Mouse (Mus musculus): ENCODE results near the gene Mcoln1. TPM values are rescaled to one million over a fixed set of nuclear protein-coding genes. Genes with fewer than 3 reads are reported as not detected.
A peak's percentile ranks its signal among the peaks of the same experiment; 100 is the strongest.

Mcoln1 gene
- polyA plus RNA-seq, 1 experiment: 239 TPM

GRCm38 (mm10) chr8:3467886-3468545 is 32.2 kb upstream of the Mcoln1 start:
- Histone ChIP-seq H3K4me1 (ENCODE audit: control insufficient read depth, insufficient read depth, low read length) (peaks cover 6% of the 10 kb centered on the region; the same call in 1 of the 2 replicates), H3K36me3 (ENCODE audit: control insufficient read depth, insufficient read depth, low read length) (no peaks in the 10 kb centered on the region), H3K4me3 (ENCODE audit: insufficient read depth, low read depth, low read length) (peak overlapping the region; percentile 79), H3K27ac (ENCODE audit: insufficient read depth, low read depth, low read length) (peak overlapping the region; percentile 18; the same call in 1 of the 2 replicates), H3K27me3 (replicated peaks; ENCODE audit: control insufficient read depth, insufficient read depth, low read length) (no peaks in the 10 kb centered on the region)
- TF ChIP-seq POLR2A (IDR thresholded peaks at IDR 0.05; ENCODE audit: low read depth, low read length) (no peak), CTCF (conservative IDR thresholded peaks at IDR 0.05; ENCODE audit: insufficient read depth, insufficient read length, low read depth, low read length) (no peak)
- no peak for DNase-seq
- WGBS: 50% methylated on average over 9 of the region's 9 CpGs

DNA sequence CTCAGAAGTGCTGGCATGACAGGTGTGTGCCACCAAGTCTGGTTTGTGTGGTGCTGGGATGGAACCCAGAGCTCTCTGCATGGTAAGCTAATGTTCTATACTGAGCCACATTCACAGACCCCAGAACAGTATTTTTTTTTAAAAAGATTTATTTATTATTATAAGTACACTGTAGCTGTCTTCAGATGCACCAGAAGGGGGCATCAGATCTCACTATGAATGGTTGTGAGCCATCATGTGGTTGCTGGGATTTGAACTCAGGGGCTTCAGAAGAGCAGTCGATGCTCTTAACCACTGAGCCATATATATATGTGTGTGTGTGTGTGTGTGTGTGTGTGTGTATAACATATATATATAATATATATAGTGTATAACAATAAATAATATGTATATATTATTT is 31.4 kb upstream of the Mcoln1 start:
- Histone ChIP-seq H3K27me3 (replicated peaks; ENCODE audit: control insufficient read depth, insufficient read depth, low read length) (no peaks in the 10 kb centered on the region), H3K27ac (ENCODE audit: insufficient read depth, low read depth, low read length) (no peak overlapping the region), H3K36me3 (ENCODE audit: control insufficient read depth, insufficient read depth, low read length) (no peaks in the 10 kb centered on the region), H3K4me3 (ENCODE audit: insufficient read depth, low read depth, low read length) (no peak overlapping the region), H3K4me1 (ENCODE audit: control insufficient read depth, insufficient read depth, low read length) (peaks cover 5% of the 10 kb centered on the region; the same call in 1 of the 2 replicates)
- WGBS: 80% methylated on average over 1 of the region's 1 CpGs
- TF ChIP-seq POLR2A (IDR thresholded peaks at IDR 0.05; ENCODE audit: low read depth, low read length) (no peak), CTCF (conservative IDR thresholded peaks at IDR 0.05; ENCODE audit: insufficient read depth, insufficient read length, low read depth, low read length) (no peak)
- DNase-seq: no peak

- no peak for DNase-seq
- H3K27ac ChIP-seq (ENCODE audit: insufficient read depth, low read depth, low read length): no peak within 1 kb of the TSS
- H3K36me3 ChIP-seq (ENCODE audit: control insufficient read depth, insufficient read depth, low read length): no peaks in the 10 kb centered on the region
- H3K4me3 ChIP-seq (ENCODE audit: insufficient read depth, low read depth, low read length): no peak within 1 kb of the TSS
- peaks cover 4% of the 10 kb centered on the region; the same call in 1 of the 2 replicates for H3K4me1 ChIP-seq (ENCODE audit: control insufficient read depth, insufficient read depth, low read length)
- TF ChIP-seq POLR2A (IDR thresholded peaks at IDR 0.05; ENCODE audit: low read depth, low read length) (no peak), CTCF (conservative IDR thresholded peaks at IDR 0.05; ENCODE audit: insufficient read depth, insufficient read length, low read depth, low read length) (no peak)
- H3K27me3 ChIP-seq (replicated peaks; ENCODE audit: control insufficient read depth, insufficient read depth, low read length): no peaks in the 10 kb centered on the region
Observed at GRCm38 (mm10) chr8:3470562-3470961, 29.7 kb upstream of the Mcoln1 start, which contains the start of gene Tex45. Gene Tex45 (plus strand): TSS chr8:3470862.

GRCm38 (mm10) chr8:3475715-3476429 is 24.4 kb upstream of the Mcoln1 start:
- TF ChIP-seq CTCF (conservative IDR thresholded peaks at IDR 0.05; ENCODE audit: insufficient read depth, insufficient read length, low read depth, low read length) (no peak), POLR2A (IDR thresholded peaks at IDR 0.05; ENCODE audit: low read depth, low read length) (no peak)
- no peak for DNase-seq
- WGBS: 32% methylated on average over 37 of the region's 37 CpGs
- no peak overlapping the region for H3K4me3 ChIP-seq (ENCODE audit: insufficient read depth, low read depth, low read length)
- no peak overlapping the region for H3K27ac ChIP-seq (ENCODE audit: insufficient read depth, low read depth, low read length)
- no peaks in the 10 kb centered on the region for H3K27me3 ChIP-seq (replicated peaks; ENCODE audit: control insufficient read depth, insufficient read depth, low read length)
- no peaks in the 10 kb centered on the region for H3K36me3 ChIP-seq (ENCODE audit: control insufficient read depth, insufficient read depth, low read length)
- no peaks in the 10 kb centered on the region for H3K4me1 ChIP-seq (ENCODE audit: control insufficient read depth, insufficient read depth, low read length)

GRCm38 (mm10) chr8:3480221-3480785 is 20.0 kb upstream of the Mcoln1 start:
- no peak for DNase-seq
- TF ChIP-seq CTCF (conservative IDR thresholded peaks at IDR 0.05; ENCODE audit: insufficient read depth, insufficient read length, low read depth, low read length) (no peak), POLR2A (IDR thresholded peaks at IDR 0.05; ENCODE audit: low read depth, low read length) (no peak)
- Histone ChIP-seq H3K27ac (ENCODE audit: insufficient read depth, low read depth, low read length) (no peak overlapping the region), H3K27me3 (replicated peaks; ENCODE audit: control insufficient read depth, insufficient read depth, low read length) (no peaks in the 10 kb centered on the region), H3K36me3 (ENCODE audit: control insufficient read depth, insufficient read depth, low read length) (no peaks in the 10 kb centered on the region), H3K4me1 (ENCODE audit: control insufficient read depth, insufficient read depth, low read length) (no peaks in the 10 kb centered on the region), H3K4me3 (ENCODE audit: insufficient read depth, low read depth, low read length) (no peak overlapping the region)
- WGBS: 62% methylated on average over 4 of the region's 4 CpGs

GRCm38 (mm10) chr8:3481605-3482004 is 18.7 kb upstream of the Mcoln1 start:
- TF ChIP-seq CTCF (conservative IDR thresholded peaks at IDR 0.05; ENCODE audit: insufficient read depth, insufficient read length, low read depth, low read length): no peak
- TF ChIP-seq POLR2A (IDR thresholded peaks at IDR 0.05; ENCODE audit: low read depth, low read length): no peak
- no peak overlapping the region for H3K27ac ChIP-seq (ENCODE audit: insufficient read depth, low read depth, low read length)
- no peak for DNase-seq
- 69% methylated on average over 5 of the region's 5 CpGs for WGBS
- H3K4me1 ChIP-seq (ENCODE audit: control insufficient read depth, insufficient read depth, low read length): no peaks in the 10 kb centered on the region
- H3K4me3 ChIP-seq (ENCODE audit: insufficient read depth, low read depth, low read length): no peak overlapping the region
- H3K36me3 ChIP-seq (ENCODE audit: control insufficient read depth, insufficient read depth, low read length): no peaks in the 10 kb centered on the region
- H3K27me3 ChIP-seq (replicated peaks; ENCODE audit: control insufficient read depth, insufficient read depth, low read length): no peaks in the 10 kb centered on the region

GRCm38 (mm10) chr8:3482240-3482740 is 18.0 kb upstream of the Mcoln1 start:
- H3K36me3 ChIP-seq (ENCODE audit: control insufficient read depth, insufficient read depth, low read length): no peaks in the 10 kb centered on the region
- H3K27ac ChIP-seq (ENCODE audit: insufficient read depth, low read depth, low read length): no peak overlapping the region
- no peaks in the 10 kb centered on the region for H3K27me3 ChIP-seq (replicated peaks; ENCODE audit: control insufficient read depth, insufficient read depth, low read length)
- no peak for DNase-seq
- 89% methylated on average over 22 of the region's 22 CpGs for WGBS
- TF ChIP-seq CTCF (conservative IDR thresholded peaks at IDR 0.05; ENCODE audit: insufficient read depth, insufficient read length, low read depth, low read length): no peak
- no peak for TF ChIP-seq POLR2A (IDR thresholded peaks at IDR 0.05; ENCODE audit: low read depth, low read length)
- H3K4me3 ChIP-seq (ENCODE audit: insufficient read depth, low read depth, low read length): no peak overlapping the region
- H3K4me1 ChIP-seq (ENCODE audit: control insufficient read depth, insufficient read depth, low read length): no peaks in the 10 kb centered on the region
